In genomic region chr12:8327675-8328053, GRCm38 (mm10) we compare ENCODE assay signal across 11 mouse cellular contexts. TPM values are rescaled to one million over a fixed set of nuclear protein-coding genes. Genes with fewer than 3 reads are reported as not detected.
DNase-seq lines count a peak whose midpoint lies in the region; ATAC-seq and TF ChIP-seq lines count a peak whose summit lies in the region.
"Had no signal": no experiment of that assay in that cellular context is flagged by ENCODE, and none has a peak within 500 bp of the region (broad histone marks: within the 10 kb centered on the region; RNA-seq: fewer than 3 reads in every experiment).

No protein-coding gene starts in this region.

- no peak for TF ChIP-seq CTCF in gastrocnemius, adult 2 months (IDR thresholded peaks at IDR 0.05)
- TF ChIP-seq CTCF in stomach, postnatal 0 days (IDR thresholded peaks at IDR 0.05; ENCODE audit: low read depth) = no peak

- H3K36me3 ChIP-seq in lung, embryonic 16.5 days (ENCODE audit: control insufficient read depth, insufficient read depth, low read length) = peaks cover 7% of the 10 kb centered on the region; the same call in 1 of the 2 replicates
- no peaks in the 10 kb centered on the region for H3K36me3 ChIP-seq in limb, embryonic 11.5 days (ENCODE audit: control insufficient read depth, insufficient read depth, low read length)
- H3K36me3 ChIP-seq in stomach, postnatal 0 days (ENCODE audit: control insufficient read depth, insufficient read depth, low read length) = peaks cover 2% of the 10 kb centered on the region; the same call in 1 of the 2 replicates

- no peaks in the 10 kb centered on the region for H3K27me3 ChIP-seq in lung, embryonic 16.5 days (ENCODE audit: control insufficient read depth, insufficient read depth, low read depth, low read length)
- H3K27me3 ChIP-seq in limb, embryonic 11.5 days (ENCODE audit: control insufficient read depth, insufficient read depth, low read length) = no peaks in the 10 kb centered on the region
- no peaks in the 10 kb centered on the region for H3K27me3 ChIP-seq in stomach, postnatal 0 days (ENCODE audit: control insufficient read depth, insufficient read depth, low read length)

- ATAC-seq in lung, embryonic 16.5 days (ENCODE audit: low read depth) = no peak
- no peak for ATAC-seq in limb, embryonic 11.5 days (ENCODE audit: insufficient number of reproducible peaks, low FRiP score, low TSS enrichment, low read depth)
- no peak for ATAC-seq in stomach, postnatal 0 days (ENCODE audit: low FRiP score, low TSS enrichment)

- H3K27ac ChIP-seq in gastrocnemius, adult 2 months = peak overlapping the region; percentile 84
- H3K27ac ChIP-seq in lung, embryonic 16.5 days (ENCODE audit: low read length) = no peak overlapping the region
- no peak overlapping the region for H3K27ac ChIP-seq in limb, embryonic 11.5 days (replicated peaks; ENCODE audit: low read depth, low read length)
- H3K27ac ChIP-seq in stomach, postnatal 0 days (replicated peaks) = peak overlapping the region; percentile 49; the same call in 1 of the 2 replicates

- TF ChIP-seq EP300 in stomach, postnatal 0 days (optimal IDR thresholded peaks at IDR 0.05) = no peak

- H3K4me2 ChIP-seq in lung, embryonic 16.5 days (ENCODE audit: low read depth, low read length) = no peak overlapping the region
- H3K4me2 ChIP-seq in limb, embryonic 11.5 days (ENCODE audit: low read depth, severe bottlenecking) = no peak overlapping the region
- no peak overlapping the region for H3K4me2 ChIP-seq in stomach, postnatal 0 days (replicated peaks; ENCODE audit: low read depth)

- H3K9ac ChIP-seq in lung, embryonic 16.5 days (ENCODE audit: low read length) = peak overlapping the region; percentile 33; the same call in 1 of the 2 replicates
- peak overlapping the region; percentile 18 for H3K9ac ChIP-seq in limb, embryonic 11.5 days (ENCODE audit: low read length)
- no peak overlapping the region for H3K9ac ChIP-seq in stomach, postnatal 0 days (ENCODE audit: low read length)

- no peak for DNase-seq in gastrocnemius, adult 2 months
- no peak for DNase-seq in gastrocnemius, adult 18-20 months (ENCODE audit: low spot score)
- DNase-seq in lung, adult 18-20 months = no peak
- no peak for DNase-seq in limb, embryonic 11.5 days (ENCODE audit: low spot score)
- DNase-seq in stomach, postnatal 0 days (ENCODE audit: low spot score) = no peak
- no peak for DNase-seq in urinary bladder, adult 18-20 months (ENCODE audit: low spot score in 2 of 2)
- DNase-seq in gastrocnemius, postnatal 25 days = no peak
- DNase-seq: cerebellum, adult 18-20 months; thymus, postnatal 25 days had no signal

- intact Hi-C loops in gastrocnemius, adult 2 months (cut with DNase I) = loop anchor here (1.0 to 2.0 kb wide), 2 partner anchors 117 to 175 kb away; no protein-coding TSS in a partner anchor

- H3K4me1 ChIP-seq in lung, embryonic 16.5 days (replicated peaks; ENCODE audit: control insufficient read depth, insufficient read depth, low read length) = peaks cover 26% of the 10 kb centered on the region
- no peaks in the 10 kb centered on the region for H3K4me1 ChIP-seq in limb, embryonic 11.5 days (ENCODE audit: control insufficient read depth, insufficient read depth, low read length)
- 0 out of 2 replicates have a peak, but pooled peaks cover 3% of the 10 kb centered on the region for H3K4me1 ChIP-seq in stomach, postnatal 0 days (replicated peaks; ENCODE audit: control insufficient read depth, insufficient read depth)

- 83% methylated on average over 1 of the region's 1 CpGs for WGBS in lung, embryonic 16.5 days
- WGBS in limb, embryonic 11.5 days = 93% methylated on average over 1 of the region's 1 CpGs
- WGBS in stomach, postnatal 0 days = 77% methylated on average over 1 of the region's 1 CpGs

- H3K9me3 ChIP-seq in lung, embryonic 16.5 days (ENCODE audit: control insufficient read depth, low read length) = no peaks in the 10 kb centered on the region
- H3K9me3 ChIP-seq in limb, embryonic 11.5 days (ENCODE audit: control insufficient read depth, low read length) = no peaks in the 10 kb centered on the region
- no peaks in the 10 kb centered on the region for H3K9me3 ChIP-seq in stomach, postnatal 0 days (ENCODE audit: control insufficient read depth, low read length)

- H3K4me3 ChIP-seq in gastrocnemius, adult 2 months = no peak overlapping the region
- H3K4me3 ChIP-seq in lung, embryonic 16.5 days (ENCODE audit: low read length) = no peak overlapping the region
- H3K4me3 ChIP-seq in limb, embryonic 11.5 days (ENCODE audit: low read depth, low read length) = no peak overlapping the region
- no peak overlapping the region for H3K4me3 ChIP-seq in stomach, postnatal 0 days (ENCODE audit: low read depth, low read length)

RNA-seq across cellular contexts. Expression of gene Hs1bp3, which starts 14.4 kb away (rescaled TPM):
- total RNA-seq in gastrocnemius, adult 2 months (2021) = 1 to 10 TPM; 6.1 to 7.7 TPM
- 1 to 10 TPM; 6.8 to 7.0 TPM for total RNA-seq in gastrocnemius, adult 18-20 months (2021)
- 16.4 and 16.9 TPM in 2 replicates for polyA plus RNA-seq in lung, embryonic 16.5 days (2015; fragmentation: Nextera tagmentation; extraction: Ambion mirVana)
- polyA plus RNA-seq in limb, embryonic 11.5 days (2014; fragmentation: Nextera tagmentation; extraction: Ambion mirVana) = 11.8 and 13.0 TPM in 2 replicates
- polyA plus RNA-seq in stomach, postnatal 0 days (2015; fragmentation: Nextera tagmentation; extraction: Ambion mirVana) = 7.0 and 7.7 TPM in 2 replicates
- 1 to 10 TPM; 5.3 to 6.4 TPM for total RNA-seq in gastrocnemius, postnatal 25 days (2021)

RNA-seq across cellular contexts. Expression of gene Gdf7, which starts 25.9 kb away (rescaled TPM):
- total RNA-seq in gastrocnemius, adult 2 months (2021) = not detected
- not detected for total RNA-seq in gastrocnemius, adult 18-20 months (2021)
- polyA plus RNA-seq in lung, embryonic 16.5 days (2015; fragmentation: Nextera tagmentation; extraction: Ambion mirVana) = not detected in 2 replicates
- 0.13 and 0.23 TPM in 2 replicates for polyA plus RNA-seq in limb, embryonic 11.5 days (2014; fragmentation: Nextera tagmentation; extraction: Ambion mirVana)
- polyA plus RNA-seq in stomach, postnatal 0 days (2015; fragmentation: Nextera tagmentation; extraction: Ambion mirVana) = 0.06 TPM in 1 of 2 replicates, not detected in the other
- total RNA-seq in gastrocnemius, postnatal 25 days (2021) = not detected
- total RNA-seq: megakaryocyte-erythroid progenitor cell, adult 5-6 weeks had no signal

Comparison
In these comparisons a context has a peak if more than half of its experiments do, and no peak if none do; other contexts are left out.
1. H3K27ac ChIP-seq: peak in gastrocnemius, adult 2 months (single experiment) and stomach, postnatal 0 days (single experiment); none in lung, embryonic 16.5 days (single experiment) and limb, embryonic 11.5 days (single experiment).